Mouse (Mus musculus): ENCODE measurements at regions not wholly inside any gene's neighbourhood (a gene's known extent, or its start where the extent isn't known, plus 50 kb on each side); places are given as distances from the start of the nearest gene placed in this dataset.

GRCm38 (mm10) chr2:45747263-45748236 lies 630.4 kb upstream of the Zeb2 start:
- no peak for DNase-seq

GRCm38 (mm10) chr2:45746606-45747005 lies 629.4 kb upstream of the Zeb2 start:
- DNase-seq, result no peak

- no peak for DNase-seq
Observed at GRCm38 (mm10) chr2:45736278-45736677, 619.1 kb upstream of the Zeb2 start.

GRCm38 (mm10) chr2:45713997-45714396 lies 596.8 kb upstream of the Zeb2 start:
- no peak for DNase-seq

- DNase-seq, result no peak
Observed at GRCm38 (mm10) chr2:45707026-45707425, 589.8 kb upstream of the Zeb2 start.

- no peak for DNase-seq
Observed at GRCm38 (mm10) chr2:45702511-45702910, 585.3 kb upstream of the Zeb2 start.

GRCm38 (mm10) chr2:45700578-45700977 lies 583.4 kb upstream of the Zeb2 start:
- DNase-seq, result no peak

GRCm38 (mm10) chr2:45693291-45694020 lies 576.3 kb upstream of the Zeb2 start:
- no peak for DNase-seq

GRCm38 (mm10) chr2:45692819-45693218 lies 575.6 kb upstream of the Zeb2 start:
- DNase-seq, result no peak

GRCm38 (mm10) chr2:45688996-45689395 lies 571.8 kb upstream of the Zeb2 start:
- no peak for DNase-seq

GRCm38 (mm10) chr2:45681251-45681650 lies 564.1 kb upstream of the Zeb2 start:
- no peak for DNase-seq

GRCm38 (mm10) chr2:45679101-45679895 lies 562.1 kb upstream of the Zeb2 start:
- no peak for DNase-seq

GRCm38 (mm10) chr2:45678685-45679084 lies 561.5 kb upstream of the Zeb2 start:
- DNase-seq, result no peak

- DNase-seq, result no peak
Observed at GRCm38 (mm10) chr2:45675776-45676175, 558.6 kb upstream of the Zeb2 start.

GRCm38 (mm10) chr2:45656011-45656410 lies 538.8 kb upstream of the Zeb2 start:
- no peak for DNase-seq

- DNase-seq, result no peak
Observed at GRCm38 (mm10) chr2:45654693-45655092, 537.5 kb upstream of the Zeb2 start.

- no peak for DNase-seq
Observed at GRCm38 (mm10) chr2:45652977-45653376, 535.8 kb upstream of the Zeb2 start.

- DNase-seq, result no peak
Observed at GRCm38 (mm10) chr2:45650271-45650985, 533.2 kb upstream of the Zeb2 start.

GRCm38 (mm10) chr2:45647846-45648245 lies 530.7 kb upstream of the Zeb2 start:
- no peak for DNase-seq

- DNase-seq, result no peak
Observed at GRCm38 (mm10) chr2:45630081-45630480, 512.9 kb upstream of the Zeb2 start.

- DNase-seq, result no peak
Observed at GRCm38 (mm10) chr2:45629616-45630015, 512.4 kb upstream of the Zeb2 start.

GRCm38 (mm10) chr2:45623056-45623455 lies 505.9 kb upstream of the Zeb2 start:
- no peak for DNase-seq
